14 mouse cellular contexts compared by ENCODE assay signal in genomic region chrX:53046033-53046432, GRCm38 (mm10). TPM values are rescaled to one million over a fixed set of nuclear protein-coding genes. Genes with fewer than 3 reads are reported as not detected.
A peak's percentile ranks its signal among the peaks of the same experiment; 100 is the strongest.
DNase-seq lines count a peak whose midpoint lies in the region; ATAC-seq and TF ChIP-seq lines count a peak whose summit lies in the region.
"Had no signal": no experiment of that assay in that cellular context is flagged by ENCODE, and none has a peak within 500 bp of the region (broad histone marks: within the 10 kb centered on the region; RNA-seq: fewer than 3 reads in every experiment).

No protein-coding gene starts in this region.

- H3K9me3 ChIP-seq in forebrain, postnatal 0 days (ENCODE audit: low read length) = no peaks in the 10 kb centered on the region
- no peaks in the 10 kb centered on the region for H3K9me3 ChIP-seq in forebrain, embryonic 12.5 days
- no peaks in the 10 kb centered on the region for H3K9me3 ChIP-seq in intestine, embryonic 14.5 days (ENCODE audit: control insufficient read depth, low read length)
- H3K9me3 ChIP-seq in intestine, postnatal 0 days (ENCODE audit: control insufficient read depth) = no peaks in the 10 kb centered on the region
- no peaks in the 10 kb centered on the region for H3K9me3 ChIP-seq in stomach, embryonic 16.5 days (replicated peaks; ENCODE audit: control insufficient read depth, low read length)
- H3K9me3 ChIP-seq: hindbrain, embryonic 13.5 days; neural tube, embryonic 15.5 days had no signal

- no peak for TF ChIP-seq CTCF in forebrain, postnatal 0 days (IDR thresholded peaks at IDR 0.05; ENCODE audit: low read depth)
- TF ChIP-seq CTCF in intestine, postnatal 0 days (IDR thresholded peaks at IDR 0.05; ENCODE audit: low read depth) = no peak

- no peak overlapping the region for H3K27ac ChIP-seq in forebrain, postnatal 0 days (ENCODE audit: low read depth, low read length)
- H3K27ac ChIP-seq in forebrain, embryonic 12.5 days = no peak overlapping the region
- H3K27ac ChIP-seq in intestine, embryonic 14.5 days (ENCODE audit: low read depth) = peak overlapping the region; percentile 57; the same call in 1 of the 2 replicates
- H3K27ac ChIP-seq in intestine, postnatal 0 days (ENCODE audit: low read depth, low read length) = no peak overlapping the region
- peak overlapping the region; percentile 62 for H3K27ac ChIP-seq in stomach, embryonic 16.5 days (ENCODE audit: low read length)
- H3K27ac ChIP-seq: hindbrain, embryonic 13.5 days; neural tube, embryonic 15.5 days had no signal

- H3K4me2 ChIP-seq in forebrain, postnatal 0 days (ENCODE audit: low read depth) = no peak overlapping the region
- no peak overlapping the region for H3K4me2 ChIP-seq in forebrain, embryonic 12.5 days
- H3K4me2 ChIP-seq in intestine, embryonic 14.5 days (ENCODE audit: low read length) = no peak overlapping the region
- H3K4me2 ChIP-seq in intestine, postnatal 0 days (replicated peaks; ENCODE audit: low read depth) = no peak overlapping the region
- H3K4me2 ChIP-seq in stomach, embryonic 16.5 days (ENCODE audit: low read depth, low read length) = no peak overlapping the region
- H3K4me2 ChIP-seq: hindbrain, embryonic 13.5 days; neural tube, embryonic 15.5 days had no signal

- WGBS in forebrain, postnatal 0 days = 63% methylated on average over 4 of the region's 4 CpGs
- WGBS in forebrain, embryonic 12.5 days = 80% methylated on average over 4 of the region's 4 CpGs
- 43% methylated on average over 4 of the region's 4 CpGs for WGBS in intestine, embryonic 14.5 days
- WGBS in intestine, postnatal 0 days = 66% methylated on average over 4 of the region's 4 CpGs
- 54% methylated on average over 4 of the region's 4 CpGs for WGBS in stomach, embryonic 16.5 days

- peak; percentile 34 for ATAC-seq in forebrain, postnatal 0 days
- no peak for ATAC-seq in forebrain, embryonic 12.5 days (ENCODE audit: low FRiP score)
- ATAC-seq in intestine, embryonic 14.5 days (replicated peaks; ENCODE audit: low FRiP score, low TSS enrichment, low read depth) = no peak
- no peak for ATAC-seq in intestine, postnatal 0 days
- no peak for ATAC-seq in stomach, embryonic 16.5 days (ENCODE audit: insufficient read depth, low FRiP score)

- H3K27me3 ChIP-seq in forebrain, postnatal 0 days (ENCODE audit: insufficient read depth, low read length) = no peaks in the 10 kb centered on the region
- no peaks in the 10 kb centered on the region for H3K27me3 ChIP-seq in forebrain, embryonic 12.5 days
- no peaks in the 10 kb centered on the region for H3K27me3 ChIP-seq in intestine, embryonic 14.5 days (replicated peaks; ENCODE audit: control insufficient read depth, insufficient read depth, low read length)
- no peaks in the 10 kb centered on the region for H3K27me3 ChIP-seq in intestine, postnatal 0 days (replicated peaks; ENCODE audit: control insufficient read depth, insufficient read depth, low read length)
- no peaks in the 10 kb centered on the region; the same call in 1 of the 2 replicates for H3K27me3 ChIP-seq in stomach, embryonic 16.5 days (ENCODE audit: control insufficient read depth, insufficient read depth, low read length)
- H3K27me3 ChIP-seq: hindbrain, embryonic 13.5 days; neural tube, embryonic 15.5 days had no signal

- DNase-seq in forebrain, postnatal 0 days = no peak
- no peak for DNase-seq in intestine, embryonic 14.5 days (ENCODE audit: low spot score)
- peak; percentile 7 for DNase-seq in right cerebral cortex, adult 18-20 months
- no peak for DNase-seq in right cerebral cortex, adult 2 months (ENCODE audit: low spot score in 2 of 2)
- DNase-seq in left cerebral cortex, adult 18-20 months (ENCODE audit: low spot score in 2 of 2) = no peak
- DNase-seq: gastrocnemius, postnatal 25 days; left cerebral cortex, postnatal 4 days; lung, adult 2 months; thymus, adult 18-20 months had no signal

- no peaks in the 10 kb centered on the region for H3K4me1 ChIP-seq in forebrain, postnatal 0 days (ENCODE audit: insufficient read depth)
- H3K4me1 ChIP-seq in forebrain, embryonic 12.5 days = peaks cover 7% of the 10 kb centered on the region; the same call in 1 of the 2 replicates
- H3K4me1 ChIP-seq in intestine, embryonic 14.5 days (replicated peaks; ENCODE audit: control insufficient read depth, insufficient read depth, low read length) = no peaks in the 10 kb centered on the region; the same call in 1 of the 2 replicates
- no peaks in the 10 kb centered on the region for H3K4me1 ChIP-seq in intestine, postnatal 0 days (replicated peaks; ENCODE audit: control insufficient read depth, insufficient read depth, low read length)
- no peaks in the 10 kb centered on the region for H3K4me1 ChIP-seq in stomach, embryonic 16.5 days (ENCODE audit: control insufficient read depth, insufficient read depth, low read length)
- H3K4me1 ChIP-seq: hindbrain, embryonic 13.5 days; neural tube, embryonic 15.5 days had no signal

- no peaks in the 10 kb centered on the region for H3K36me3 ChIP-seq in forebrain, postnatal 0 days (ENCODE audit: insufficient read depth)
- no peaks in the 10 kb centered on the region for H3K36me3 ChIP-seq in forebrain, embryonic 12.5 days (replicated peaks)
- H3K36me3 ChIP-seq in intestine, embryonic 14.5 days (ENCODE audit: control insufficient read depth, insufficient read depth, low read length) = no peaks in the 10 kb centered on the region
- H3K36me3 ChIP-seq in intestine, postnatal 0 days (ENCODE audit: control insufficient read depth, insufficient read depth) = no peaks in the 10 kb centered on the region
- H3K36me3 ChIP-seq in stomach, embryonic 16.5 days (ENCODE audit: control insufficient read depth, insufficient read depth, low read length) = no peaks in the 10 kb centered on the region
- H3K36me3 ChIP-seq: hindbrain, embryonic 13.5 days; neural tube, embryonic 15.5 days had no signal

- no peak overlapping the region for H3K4me3 ChIP-seq in forebrain, postnatal 0 days (ENCODE audit: low read depth, low read length)
- no peak overlapping the region for H3K4me3 ChIP-seq in forebrain, embryonic 12.5 days (replicated peaks)
- H3K4me3 ChIP-seq in intestine, embryonic 14.5 days (ENCODE audit: low read depth, low read length) = no peak overlapping the region
- no peak overlapping the region for H3K4me3 ChIP-seq in intestine, postnatal 0 days (ENCODE audit: low read depth, low read length)
- no peak overlapping the region for H3K4me3 ChIP-seq in stomach, embryonic 16.5 days (replicated peaks; ENCODE audit: low read length)
- H3K4me3 ChIP-seq: hindbrain, embryonic 13.5 days; neural tube, embryonic 15.5 days had no signal

- no peak overlapping the region for H3K9ac ChIP-seq in forebrain, postnatal 0 days
- H3K9ac ChIP-seq in forebrain, embryonic 12.5 days = no peak overlapping the region
- H3K9ac ChIP-seq in intestine, embryonic 14.5 days (ENCODE audit: low read length) = no peak overlapping the region
- no peak overlapping the region for H3K9ac ChIP-seq in intestine, postnatal 0 days (ENCODE audit: low read depth, low read length)
- H3K9ac ChIP-seq in stomach, embryonic 16.5 days (ENCODE audit: low read length) = no peak overlapping the region
- H3K9ac ChIP-seq: hindbrain, embryonic 13.5 days; neural tube, embryonic 15.5 days had no signal

RNA-seq across cellular contexts. Expression of gene Hprt, which starts 58.1 kb away (rescaled TPM):
- 59.0 and 66.2 TPM in 2 replicates for total RNA-seq in forebrain, postnatal 0 days (2014; rRNA removed)
- 162 and 177 TPM in 2 replicates for polyA plus RNA-seq in forebrain, postnatal 0 days (2015; fragmentation: Nextera tagmentation; extraction: Ambion mirVana)
- polyA plus RNA-seq in forebrain, embryonic 12.5 days (2016; fragmentation: Nextera tagmentation; extraction: Ambion mirVana) = 64.4 and 68.6 TPM in 2 replicates
- 220 and 223 TPM in 2 replicates for polyA plus RNA-seq in intestine, embryonic 14.5 days (2014; fragmentation: Nextera tagmentation; extraction: Ambion mirVana)
- polyA plus RNA-seq in intestine, postnatal 0 days (2015; fragmentation: Nextera tagmentation; extraction: Ambion mirVana) = 217 and 219 TPM in 2 replicates
- polyA plus RNA-seq in stomach, embryonic 16.5 days (2015; fragmentation: Nextera tagmentation; extraction: Ambion mirVana) = 224 and 230 TPM in 2 replicates
- total RNA-seq in left cerebral cortex, adult 18-20 months (2021) = 100 to 1,000 TPM; 156 to 179 TPM

Comparison
In these comparisons a context has a peak if more than half of its experiments do, and no peak if none do; other contexts are left out.
1. H3K27ac ChIP-seq: peak in intestine, embryonic 14.5 days (single experiment) and stomach, embryonic 16.5 days (single experiment); none in forebrain, postnatal 0 days (single experiment), forebrain, embryonic 12.5 days (single experiment) and intestine, postnatal 0 days (single experiment).